Mouse (Mus musculus) 416B (cell line): ENCODE measurements around the gene Dhx40.

Experiments used
- DNase-seq: peaks from one replicate; pipeline ENCODE4 v3.0.0; 2011; ENCODE audit warnings: low read depth

Gene Dhx40

GRCm38 (mm10) chr11:86807505-86807989 lies at the start of gene Dhx40:
TSS of gene Dhx40 (minus strand) at chr11:86807746.
- peak; percentile 89 for DNase-seq

GRCm38 (mm10) chr11:86855639-86856425 lies 48.3 kb upstream of the Dhx40 start:
- no peak for DNase-seq

GRCm38 (mm10) chr11:86853081-86853480 lies 45.5 kb upstream of the Dhx40 start:
- no peak for DNase-seq

- DNase-seq = no peak
Observed at GRCm38 (mm10) chr11:86852534-86853054, 45.0 kb upstream of the Dhx40 start.

GRCm38 (mm10) chr11:86851714-86852533 lies 44.4 kb upstream of the Dhx40 start:
- DNase-seq = peak; percentile 72

GRCm38 (mm10) chr11:86851234-86851671 lies 43.7 kb upstream of the Dhx40 start:
- DNase-seq = no peak

GRCm38 (mm10) chr11:86843831-86844230 lies 36.3 kb upstream of the Dhx40 start:
- no peak for DNase-seq

GRCm38 (mm10) chr11:86841261-86841660 lies 33.7 kb upstream of the Dhx40 start:
- no peak for DNase-seq

- peak; percentile 88 for DNase-seq
Observed at GRCm38 (mm10) chr11:86840511-86841154, 33.1 kb upstream of the Dhx40 start.

GRCm38 (mm10) chr11:86839716-86840447 lies 32.3 kb upstream of the Dhx40 start:
- DNase-seq = no peak

- no peak for DNase-seq
Observed at GRCm38 (mm10) chr11:86838792-86839191, 31.2 kb upstream of the Dhx40 start.

GRCm38 (mm10) chr11:86836366-86836765 lies 28.8 kb upstream of the Dhx40 start:
- peak; percentile 86 for DNase-seq

GRCm38 (mm10) chr11:86834628-86835338 lies 27.2 kb upstream of the Dhx40 start:
- DNase-seq = no peak

GRCm38 (mm10) chr11:86834050-86834449 lies 26.5 kb upstream of the Dhx40 start:
- DNase-seq = no peak

- no peak for DNase-seq
Observed at GRCm38 (mm10) chr11:86833153-86833552, 25.6 kb upstream of the Dhx40 start.

- no peak for DNase-seq
Observed at GRCm38 (mm10) chr11:86828396-86828795, 20.9 kb upstream of the Dhx40 start.

- DNase-seq = peak; percentile 59
Observed at GRCm38 (mm10) chr11:86827476-86828245, 20.1 kb upstream of the Dhx40 start.

- DNase-seq = no peak
Observed at GRCm38 (mm10) chr11:86824433-86824832, 16.9 kb upstream of the Dhx40 start.

- DNase-seq = no peak
Observed at GRCm38 (mm10) chr11:86822531-86822930, 15.0 kb upstream of the Dhx40 start.

- DNase-seq = no peak
Observed at GRCm38 (mm10) chr11:86819536-86819935, 12.0 kb upstream of the Dhx40 start.
